Mouse (Mus musculus): ENCODE data around the gene Tmem220. TPM values are rescaled to one million over a fixed set of nuclear protein-coding genes. Genes with fewer than 3 reads are reported as not detected.

The Tmem220 gene
- total RNA-seq (2014; fragmentation: Nextera tagmentation) (1.5 and 2.1 TPM in 2 replicates), total RNA-seq (2017) (1.9 and 2.4 TPM in 2 replicates)

GRCm38 (mm10) chr11:67024867-67025477 lies at the start of gene Tmem220:
Tmem220 (plus strand) TSS chr11:67025154.
- peak; percentile 98 for ATAC-seq (replicated peaks; ENCODE audit: poor library complexity, severe bottlenecking)

GRCm38 (mm10) chr11:66975606-66976330 lies 49.2 kb upstream of the Tmem220 start:
- ATAC-seq (replicated peaks; ENCODE audit: poor library complexity, severe bottlenecking): no peak

- ATAC-seq (replicated peaks; ENCODE audit: poor library complexity, severe bottlenecking): no peak
Measured at GRCm38 (mm10) chr11:66981336-66982115, 43.4 kb upstream of the Tmem220 start.

- peak; percentile 72 for ATAC-seq (replicated peaks; ENCODE audit: poor library complexity, severe bottlenecking)
Measured at GRCm38 (mm10) chr11:66982794-66983193, 42.2 kb upstream of the Tmem220 start.

- ATAC-seq (replicated peaks; ENCODE audit: poor library complexity, severe bottlenecking): no peak
Measured at GRCm38 (mm10) chr11:66983422-66984164, 41.4 kb upstream of the Tmem220 start.

- peak; percentile 90 for ATAC-seq (replicated peaks; ENCODE audit: poor library complexity, severe bottlenecking)
Measured at GRCm38 (mm10) chr11:66984165-66985135, 40.5 kb upstream of the Tmem220 start.

GRCm38 (mm10) chr11:66985136-66985702 lies 39.7 kb upstream of the Tmem220 start:
- 0 out of 2 replicates have a peak, but pooled peaks have one; percentile 24 for ATAC-seq (replicated peaks; ENCODE audit: poor library complexity, severe bottlenecking)

GRCm38 (mm10) chr11:66992150-66992549 lies 32.8 kb upstream of the Tmem220 start:
- ATAC-seq (replicated peaks; ENCODE audit: poor library complexity, severe bottlenecking): no peak

GRCm38 (mm10) chr11:66993674-66994073 lies 31.3 kb upstream of the Tmem220 start:
- no peak for ATAC-seq (replicated peaks; ENCODE audit: poor library complexity, severe bottlenecking)

- no peak for ATAC-seq (replicated peaks; ENCODE audit: poor library complexity, severe bottlenecking)
Measured at GRCm38 (mm10) chr11:66996446-66996845, 28.5 kb upstream of the Tmem220 start.

GRCm38 (mm10) chr11:66998467-66999403 lies 26.2 kb upstream of the Tmem220 start:
- no peak for ATAC-seq (replicated peaks; ENCODE audit: poor library complexity, severe bottlenecking)

GRCm38 (mm10) chr11:67000671-67001070 lies 24.3 kb upstream of the Tmem220 start:
- no peak for ATAC-seq (replicated peaks; ENCODE audit: poor library complexity, severe bottlenecking)

- ATAC-seq (replicated peaks; ENCODE audit: poor library complexity, severe bottlenecking): no peak
Measured at GRCm38 (mm10) chr11:67001717-67002116, 23.2 kb upstream of the Tmem220 start.

- no peak for ATAC-seq (replicated peaks; ENCODE audit: poor library complexity, severe bottlenecking)
Measured at GRCm38 (mm10) chr11:67002911-67003310, 22.0 kb upstream of the Tmem220 start.

GRCm38 (mm10) chr11:67007961-67008360 lies 17.0 kb upstream of the Tmem220 start:
- ATAC-seq (replicated peaks; ENCODE audit: poor library complexity, severe bottlenecking): no peak

- no peak for ATAC-seq (replicated peaks; ENCODE audit: poor library complexity, severe bottlenecking)
Measured at GRCm38 (mm10) chr11:67008528-67008927, 16.4 kb upstream of the Tmem220 start.

GRCm38 (mm10) chr11:67010430-67010829 lies 14.5 kb upstream of the Tmem220 start:
- ATAC-seq (replicated peaks; ENCODE audit: poor library complexity, severe bottlenecking): no peak

GRCm38 (mm10) chr11:67011635-67012034 lies 13.3 kb upstream of the Tmem220 start:
- no peak for ATAC-seq (replicated peaks; ENCODE audit: poor library complexity, severe bottlenecking)
